Mouse (Mus musculus) heart, adult 2 months (tissue): ENCODE measurements around the gene Trip6. TPM values are rescaled to one million over a fixed set of nuclear protein-coding genes. Genes with fewer than 3 reads are reported as not detected.

Experiments
- DNase-seq, 2 experiments: peaks; one replicate each; pipeline ENCODE4 v3.0.0; 2021
- H3K27ac ChIP-seq: fragments of 200-600 bp; 2 replicates; pipeline ENCODE4 v1.8.1; 2022
- H3K27me3 ChIP-seq: fragments of 200-500 bp; 2 replicates; pipeline ENCODE4 v1.6.1; 2012; ENCODE audit warnings: mild to moderate bottlenecking, low read length, inconsistent platforms, mixed read lengths; ENCODE audit not compliant: control insufficient read depth, insufficient read depth
- H3K36me3 ChIP-seq: fragments of 200-500 bp; 2 replicates; pipeline ENCODE4 v1.6.1; 2012; ENCODE audit warnings: low read length, inconsistent platforms; ENCODE audit not compliant: control insufficient read depth, insufficient read depth
- H3K4me1 ChIP-seq: fragments of 200-500 bp; 2 replicates; pipeline ENCODE4 v1.6.1; 2011; ENCODE audit warnings: low read length; ENCODE audit not compliant: control insufficient read depth, insufficient read depth
- H3K4me3 ChIP-seq: fragments of 200-600 bp; 2 replicates; pipeline ENCODE4 v1.8.1; 2022
- H3K79me2 ChIP-seq: fragments of 200-500 bp; replicated peaks from 2 replicates; pipeline ENCODE4 v1.6.1; 2012; ENCODE audit warnings: mild to moderate bottlenecking, inconsistent platforms, low read length, moderate library complexity, mixed read lengths; ENCODE audit not compliant: control insufficient read depth, insufficient read depth
- H3K9ac ChIP-seq: fragments of 200-500 bp; 2 replicates; pipeline ENCODE4 v1.6.1; 2012; ENCODE audit warnings: low read depth, mild to moderate bottlenecking, control low read depth, inconsistent platforms, low read length, mixed read lengths
- CTCF ChIP-seq: fragments of 200-600 bp; IDR thresholded peaks from 2 replicates; pipeline ENCODE4 v1.8.1; 2022; ENCODE audit warnings: antibody characterized with exemption, mild to moderate bottlenecking, moderate library complexity
- EP300 ChIP-seq: fragments of 200-500 bp; IDR thresholded peaks from 2 replicates; pipeline ENCODE4 v1.6.1; 2011; ENCODE audit warnings: low read depth, low read length, control low read depth; ENCODE audit not compliant: insufficient read depth
- POLR2A ChIP-seq: fragments of 200-500 bp; IDR thresholded peaks from 2 replicates; pipeline ENCODE4 v1.6.1; 2011; ENCODE audit warnings: mild to moderate bottlenecking, low read depth, low read length, control low read depth; ENCODE audit not compliant: insufficient read depth
- WGBS: fragments of 180-500 bp; shearing (Covaris S2); methylation state at CpG from one replicate; pipeline ENCODE4 v1.1.7; 2018; 5-methylcytosine and 5-hydroxymethylcytosine counted together
- intact Hi-C: fragments of 180-260 bp; cut with DNase I; formaldehyde crosslinking; loops from one replicate; pipeline ENCODE4 v1.15.1; 2025
- polyA plus RNA-seq: library from polyadenylated mRNA; depleted of rRNA; stranded (reverse); fragments of >200 nt; gene quantifications from 2 replicates; pipeline ENCODE4 v1.2.3, GENCODE M21; 2012
- total RNA-seq, 2 experiments: library from RNA; stranded (reverse); gene quantifications; 2 replicates each; pipeline ENCODE4 v1.2.3; 2021

The Trip6 gene
- total and polyA plus RNA-seq, 3 experiments = 12.5 to 24.2 (median 13.6) TPM

DNA sequence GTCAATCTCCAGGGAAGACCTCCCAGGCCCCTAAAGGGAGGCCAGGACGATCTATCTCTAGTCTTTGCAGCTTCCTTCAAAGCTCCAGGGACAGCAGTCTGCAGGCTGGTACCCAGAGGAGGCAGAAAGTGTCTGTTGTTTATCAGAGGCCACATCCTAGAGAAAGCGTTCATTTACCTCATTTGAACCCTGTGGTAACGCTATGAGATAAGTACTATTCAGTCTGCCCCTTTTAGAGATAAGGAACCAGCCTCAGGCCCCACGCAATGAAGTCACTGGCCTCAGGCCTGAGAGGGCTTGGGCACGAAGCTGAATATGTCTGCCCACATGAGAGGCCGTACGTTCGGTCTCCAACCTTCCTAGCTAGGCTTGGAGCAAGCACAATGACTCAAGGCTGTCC lies 3.2 kb upstream of the Trip6 start:
- H3K4me1 ChIP-seq = peaks cover 5% of the 10 kb centered on the region
- H3K4me3 ChIP-seq = no peak overlapping the region
- H3K27me3 ChIP-seq = no peaks in the 10 kb centered on the region
- intact Hi-C loops = no loop called here
- no peaks in the 10 kb centered on the region for H3K36me3 ChIP-seq
- no peak for DNase-seq
- TF ChIP-seq CTCF = no peak
- TF ChIP-seq POLR2A = no peak
- no peak for TF ChIP-seq EP300
- H3K79me2 ChIP-seq = no peaks in the 10 kb centered on the region
- H3K27ac ChIP-seq = no peak overlapping the region
- WGBS = 67% methylated on average over 8 of the region's 8 CpGs
- H3K9ac ChIP-seq = no peak overlapping the region

- no peak overlapping the region for H3K4me3 ChIP-seq
- DNase-seq = peak in 1 of 2 experiments; percentile 38
- no peaks in the 10 kb centered on the region for H3K79me2 ChIP-seq
- no peaks in the 10 kb centered on the region for H3K27me3 ChIP-seq
- TF ChIP-seq POLR2A (no peak), CTCF (peak; percentile 67)
- H3K36me3 ChIP-seq = no peaks in the 10 kb centered on the region
- intact Hi-C loops = no loop called here
- no peak overlapping the region; the same call in 1 of the 2 replicates for H3K27ac ChIP-seq
- WGBS = 57% methylated on average over 30 of the region's 30 CpGs
- no peak overlapping the region for H3K9ac ChIP-seq
- peaks cover 5% of the 10 kb centered on the region for H3K4me1 ChIP-seq
Measured at GRCm38 (mm10) chr5:137315084-137315903, 1.1 kb upstream of the Trip6 start.

GRCm38 (mm10) chr5:137313466-137314192 lies 575 bp downstream of the Trip6 start:
- WGBS = 2% methylated on average over 22 of the region's 22 CpGs
- Histone ChIP-seq H3K27me3 (no peaks in the 10 kb centered on the region), H3K79me2 (no peaks in the 10 kb centered on the region), H3K27ac (peak overlapping the region; percentile 92), H3K9ac (peak overlapping the region; percentile 82), H3K36me3 (no peaks in the 10 kb centered on the region), H3K4me3 (peak overlapping the region; percentile 55), H3K4me1 (peaks cover 5% of the 10 kb centered on the region)
- peak in 1 of 2 experiments; percentile 31 for DNase-seq
- TF ChIP-seq CTCF (no peak), EP300 (no peak), POLR2A (peak; percentile 80)
- intact Hi-C loops = no loop called here

GRCm38 (mm10) chr5:137308356-137308755 lies 5.8 kb downstream of the Trip6 start:
- H3K36me3 ChIP-seq = peaks cover 5% of the 10 kb centered on the region
- no peak overlapping the region for H3K9ac ChIP-seq

DNA sequence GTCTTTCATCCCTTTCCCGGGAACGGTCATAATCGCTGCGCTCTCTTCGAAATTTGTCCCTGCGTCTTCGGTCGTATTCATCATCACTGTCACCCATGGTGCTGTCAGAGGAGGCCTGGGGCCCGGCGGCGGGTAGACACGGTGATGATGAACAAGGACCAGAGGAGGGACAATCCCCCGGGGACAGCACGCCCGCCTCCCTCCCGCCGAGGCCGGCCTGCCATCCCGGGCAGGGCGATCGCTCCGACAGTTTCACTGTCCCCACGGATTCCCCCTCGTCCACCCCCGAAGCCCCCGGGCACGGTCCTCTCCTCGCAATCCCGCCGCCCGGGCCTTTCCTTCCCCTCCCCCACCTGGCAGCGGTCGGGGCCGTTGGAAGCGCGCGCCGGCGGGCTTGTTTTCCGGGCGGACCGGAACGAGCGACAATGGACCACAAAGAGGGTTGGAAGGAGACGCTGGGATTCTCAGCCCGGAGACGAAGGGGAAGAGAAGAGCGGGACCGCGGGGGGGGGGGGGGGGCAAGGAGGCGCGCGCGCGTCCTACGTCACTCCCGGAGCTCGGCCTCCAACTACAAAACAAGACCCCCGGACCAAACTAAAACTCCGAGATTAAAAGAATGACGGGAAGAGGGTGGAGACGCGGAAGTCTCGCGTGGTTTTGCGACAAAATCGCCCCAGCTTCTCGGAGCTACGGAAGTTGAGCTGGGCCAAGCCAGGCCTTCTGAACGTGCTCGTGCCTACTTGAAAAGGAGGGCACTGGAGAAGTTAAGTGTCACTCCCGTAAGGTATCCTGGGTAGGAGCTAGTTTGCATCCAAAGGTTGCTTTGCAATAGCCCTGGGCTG lies 6.9 kb downstream of the Trip6 start, which contains the start of gene Srrt:
Srrt (minus strand) TSS at position 604 of the 842 bp plus-strand sequence.
- Histone ChIP-seq H3K79me2 (no peaks in the 10 kb centered on the region), H3K4me1 (peaks cover 6% of the 10 kb centered on the region), H3K27ac (peak within 1 kb of the TSS; percentile 77), H3K27me3 (no peaks in the 10 kb centered on the region), H3K36me3 (peaks cover 5% of the 10 kb centered on the region), H3K4me3 (peak within 1 kb of the TSS; percentile 92), H3K9ac (peak within 1 kb of the TSS; percentile 95)
- under 1% methylated on average over 72 of the region's 72 CpGs for WGBS
- TF ChIP-seq EP300 = peak; percentile 70
- no peak for TF ChIP-seq CTCF
- peak; percentile 93 for TF ChIP-seq POLR2A
- DNase-seq = peak; percentile 91 to 94
- intact Hi-C loops = loop anchor here (1.0 kb wide), 1 partner anchor 12 kb away; no protein-coding TSS in a partner anchor

More at GRCm38 (mm10) chr5:137308356-137308755, 5.8 kb downstream of the Trip6 start:
- 98% methylated on average over 4 of the region's 4 CpGs for WGBS
- Histone ChIP-seq H3K27ac (peak overlapping the region; percentile 77), H3K4me1 (peaks cover 9% of the 10 kb centered on the region), H3K79me2 (no peaks in the 10 kb centered on the region), H3K4me3 (peak overlapping the region; percentile 92), H3K27me3 (no peaks in the 10 kb centered on the region)
- TF ChIP-seq POLR2A (no peak), EP300 (no peak), CTCF (no peak)
- intact Hi-C loops = loop anchor here (1.0 kb wide), 1 partner anchor 40 kb away; no protein-coding TSS in a partner anchor
- DNase-seq = no peak
